8 mouse cellular contexts compared by ENCODE assay signal in the genomic region with DNA sequence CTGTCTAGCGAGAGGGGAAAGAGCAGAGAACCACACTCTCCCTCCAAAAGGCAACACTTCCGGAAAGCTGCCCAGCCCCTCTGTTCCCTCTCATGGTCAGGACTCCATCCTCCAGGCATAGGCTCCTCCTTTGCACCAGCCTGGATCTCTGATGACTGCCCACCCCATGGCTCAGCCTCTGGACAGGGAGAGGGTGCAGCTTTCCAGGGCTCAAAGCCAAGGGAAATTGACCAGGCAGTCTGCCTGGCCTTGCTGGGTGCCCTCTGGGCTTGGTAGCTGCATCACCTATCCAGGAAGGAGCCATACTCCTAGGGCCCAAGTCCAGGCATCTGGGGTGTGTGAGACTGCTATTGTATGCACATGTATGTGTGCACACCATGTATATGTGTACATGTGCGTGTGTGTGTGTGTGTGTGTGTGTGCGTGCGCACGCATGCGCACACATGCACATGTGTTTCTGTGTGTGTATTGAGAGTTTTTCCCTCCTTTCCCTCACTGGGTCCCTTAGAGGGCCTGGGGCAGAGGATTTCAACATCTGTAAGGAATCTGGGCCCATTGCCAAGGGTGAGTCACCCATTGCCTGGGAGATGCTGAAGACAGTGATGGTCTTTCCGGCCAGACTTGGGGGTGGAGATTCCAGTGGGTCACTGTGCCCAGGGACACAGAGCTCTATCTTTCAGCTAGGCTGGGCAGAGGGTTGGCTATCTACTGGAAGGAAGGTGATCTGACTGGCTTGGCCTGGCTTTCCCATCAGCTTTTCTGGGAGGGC. TPM values are rescaled to one million over a fixed set of nuclear protein-coding genes. Genes with fewer than 3 reads are reported as not detected.
A peak's percentile ranks its signal among the peaks of the same experiment; 100 is the strongest.
DNase-seq lines count a peak whose midpoint lies in the region; ATAC-seq and TF ChIP-seq lines count a peak whose summit lies in the region.

No protein-coding gene starts in this region.

- H3K36me3 ChIP-seq in C2C12 (ENCODE audit: control insufficient read depth, insufficient read depth) = no peaks in the 10 kb centered on the region
- no peaks in the 10 kb centered on the region for H3K36me3 ChIP-seq in heart, embryonic 14.5 days (ENCODE audit: control insufficient read depth, insufficient read depth, low read length)
- no peaks in the 10 kb centered on the region for H3K36me3 ChIP-seq in limb, embryonic 11.5 days (ENCODE audit: control insufficient read depth, insufficient read depth, low read length)
- peaks cover 4% of the 10 kb centered on the region; the same call in 1 of the 2 replicates for H3K36me3 ChIP-seq in stomach, embryonic 15.5 days

- no peaks in the 10 kb centered on the region for H3K27me3 ChIP-seq in C2C12 (ENCODE audit: control insufficient read depth, insufficient read depth, insufficient read length)
- H3K27me3 ChIP-seq in heart, embryonic 14.5 days (ENCODE audit: control insufficient read depth, insufficient read depth, low read length) = no peaks in the 10 kb centered on the region; the same call in none of the 2 replicates
- H3K27me3 ChIP-seq in limb, embryonic 11.5 days (ENCODE audit: control insufficient read depth, insufficient read depth, low read length) = no peaks in the 10 kb centered on the region
- no peaks in the 10 kb centered on the region for H3K27me3 ChIP-seq in stomach, embryonic 15.5 days (replicated peaks)

- WGBS in heart, embryonic 14.5 days = 70% methylated on average over 8 of the region's 8 CpGs
- WGBS in limb, embryonic 11.5 days = 88% methylated on average over 8 of the region's 8 CpGs
- 56% methylated on average over 8 of the region's 8 CpGs for WGBS in stomach, embryonic 15.5 days

- H3K27ac ChIP-seq in heart, embryonic 14.5 days (replicated peaks in 1 of 2; ENCODE audit: control insufficient read depth in 1 of 2, insufficient read depth in 1 of 2, low read depth in 2 of 2, low read length in 2 of 2) = peak overlapping the region; percentile 29 to 64
- H3K27ac ChIP-seq in limb, embryonic 11.5 days (replicated peaks; ENCODE audit: low read depth, low read length) = no peak overlapping the region
- H3K27ac ChIP-seq in stomach, embryonic 15.5 days = peak overlapping the region; percentile 70

- H3K4me2 ChIP-seq in heart, embryonic 14.5 days (ENCODE audit: low read length) = peak overlapping the region; percentile 18; the same call in 1 of the 2 replicates
- H3K4me2 ChIP-seq in limb, embryonic 11.5 days (ENCODE audit: low read depth, severe bottlenecking) = no peak overlapping the region
- H3K4me2 ChIP-seq in stomach, embryonic 15.5 days = peak overlapping the region; percentile 83

- DNase-seq in adrenal gland, postnatal 25 days = peak; percentile 92
- no peak for DNase-seq in limb, embryonic 11.5 days (ENCODE audit: low spot score)
- no peak for DNase-seq in cerebellum, postnatal 36 days
- no peak for DNase-seq in layer of hippocampus, postnatal 14 days (ENCODE audit: low spot score in 2 of 2)

- ATAC-seq in heart, embryonic 14.5 days (ENCODE audit: insufficient number of reproducible peaks, insufficient read depth, low FRiP score, low read depth) = no peak; the same call in 1 of the 2 replicates
- ATAC-seq in limb, embryonic 11.5 days (ENCODE audit: insufficient number of reproducible peaks, low FRiP score, low TSS enrichment, low read depth) = no peak
- ATAC-seq in stomach, embryonic 15.5 days (ENCODE audit: insufficient read depth, low FRiP score, low read depth) = no peak
- no peak for ATAC-seq in erythroid progenitor cell, adult 5-6 weeks (replicated peaks; ENCODE audit: low FRiP score, poor library complexity, severe bottlenecking)

- H3K79me2 ChIP-seq in C2C12 (ENCODE audit: control insufficient read depth, insufficient read depth) = no peaks in the 10 kb centered on the region

- H3K9ac ChIP-seq in heart, embryonic 14.5 days (ENCODE audit: low read length) = peak overlapping the region; percentile 1; the same call in 1 of the 2 replicates
- H3K9ac ChIP-seq in limb, embryonic 11.5 days (ENCODE audit: low read length) = 0 out of 2 replicates have a peak overlapping the region, but pooled peaks have one; percentile 5
- H3K9ac ChIP-seq in stomach, embryonic 15.5 days = no peak overlapping the region

- H3K79me3 ChIP-seq in C2C12 (ENCODE audit: low read depth) = no peaks in the 10 kb centered on the region

- no peaks in the 10 kb centered on the region for H3K9me3 ChIP-seq in heart, embryonic 14.5 days (ENCODE audit: control insufficient read depth, low read length)
- H3K9me3 ChIP-seq in limb, embryonic 11.5 days (ENCODE audit: control insufficient read depth, low read length) = no peaks in the 10 kb centered on the region; the same call in 1 of the 2 replicates
- no peaks in the 10 kb centered on the region for H3K9me3 ChIP-seq in stomach, embryonic 15.5 days

- peaks cover 24 to 37% of the 10 kb centered on the region in 2 experiments for H3K4me1 ChIP-seq in heart, embryonic 14.5 days (ENCODE audit: control insufficient read depth in 2 of 2, insufficient read depth in 2 of 2, low read length in 2 of 2)
- peaks cover 31% of the 10 kb centered on the region for H3K4me1 ChIP-seq in limb, embryonic 11.5 days (ENCODE audit: control insufficient read depth, insufficient read depth, low read length)
- peaks cover 40% of the 10 kb centered on the region for H3K4me1 ChIP-seq in stomach, embryonic 15.5 days

- no peak overlapping the region for H3ac ChIP-seq in C2C12 (ENCODE audit: control insufficient read depth, insufficient read length, low read depth)

- H3K4me3 ChIP-seq in C2C12 (ENCODE audit: insufficient read depth, poor library complexity, severe bottlenecking) = no peak overlapping the region
- H3K4me3 ChIP-seq in heart, embryonic 14.5 days (ENCODE audit: control insufficient read depth in 1 of 2, insufficient read depth in 1 of 2, low read depth in 1 of 2, low read length in 2 of 2) = no peak overlapping the region
- H3K4me3 ChIP-seq in limb, embryonic 11.5 days (ENCODE audit: low read depth, low read length) = no peak overlapping the region
- H3K4me3 ChIP-seq in stomach, embryonic 15.5 days (replicated peaks) = 0 out of 2 replicates have a peak overlapping the region, but pooled peaks have one; percentile 50

- TF ChIP-seq CTCF in C2C12 (IDR thresholded peaks at IDR 0.05; ENCODE audit: control insufficient read depth, insufficient read depth, insufficient read length) = no peak

TF ChIP-seq in C2C12, 6 proteins besides CTCF, POLR2A, EP300 and RAD21:
- TF ChIP-seq USF1 (IDR thresholded peaks at IDR 0.05; ENCODE audit: low read depth) (no peak), MYOD1 (IDR thresholded peaks at IDR 0.05; ENCODE audit: control insufficient read depth, insufficient read length, low read depth) (no peak), MAX (IDR thresholded peaks at IDR 0.05) (peak; percentile 53), CEBPB (IDR thresholded peaks at IDR 0.05; ENCODE audit: low read depth) (peak; percentile 93)
TF ChIP-seq in C2C12: peak in this region for 2.

RNA-seq across cellular contexts. Expression of gene Col16a1, which starts 2.6 kb away (rescaled TPM):
- 7.5 TPM for polyA plus RNA-seq in C2C12 (2012; fragmentation: generic; extraction: Trizol)
- total RNA-seq in adrenal gland, postnatal 25 days (2021) = 14.1 and 14.8 TPM in 2 replicates
- 27.9 and 37.1 TPM in 2 replicates for polyA plus RNA-seq in heart, embryonic 14.5 days (2014; fragmentation: Nextera tagmentation; extraction: Ambion mirVana)
- 8.1 and 8.2 TPM in 2 replicates for polyA plus RNA-seq in limb, embryonic 11.5 days (2014; fragmentation: Nextera tagmentation; extraction: Ambion mirVana)
- polyA plus RNA-seq in stomach, embryonic 15.5 days (2015; fragmentation: Nextera tagmentation; extraction: Ambion mirVana) = 91.5 and 93.3 TPM in 2 replicates
- 5.8 TPM in 1 of 2 replicates, not detected in the other for total RNA-seq in erythroid progenitor cell, adult 5-6 weeks (2015; ENCODE audit: low replicate concordance)
- not detected in 2 replicates for total RNA-seq in erythroid progenitor cell, adult 5-6 weeks (2017; ENCODE audit: low replicate concordance)
- total RNA-seq in layer of hippocampus, postnatal 14 days (2021) = 10 to 100 TPM; 11.4 to 16.2 TPM

RNA-seq across cellular contexts. Expression of gene Pef1, which starts 52.1 kb away (rescaled TPM):
- 49.7 TPM for polyA plus RNA-seq in C2C12 (2012; fragmentation: generic; extraction: Trizol)
- total RNA-seq in adrenal gland, postnatal 25 days (2021) = 68.0 and 70.3 TPM in 2 replicates
- polyA plus RNA-seq in heart, embryonic 14.5 days (2014; fragmentation: Nextera tagmentation; extraction: Ambion mirVana) = 67.0 and 68.0 TPM in 2 replicates
- 69.0 and 76.5 TPM in 2 replicates for polyA plus RNA-seq in limb, embryonic 11.5 days (2014; fragmentation: Nextera tagmentation; extraction: Ambion mirVana)
- 61.0 and 62.4 TPM in 2 replicates for polyA plus RNA-seq in stomach, embryonic 15.5 days (2015; fragmentation: Nextera tagmentation; extraction: Ambion mirVana)
- 44.7 and 45.3 TPM in 2 replicates for total RNA-seq in erythroid progenitor cell, adult 5-6 weeks (2015; ENCODE audit: low replicate concordance)
- total RNA-seq in erythroid progenitor cell, adult 5-6 weeks (2017; ENCODE audit: low replicate concordance) = 8.9 and 10.3 TPM in 2 replicates
- 10 to 100 TPM; 46.5 to 46.6 TPM for total RNA-seq in layer of hippocampus, postnatal 14 days (2021)
